Mouse (Mus musculus): ENCODE data around the gene Ndufv1.
"Not testable (repeated sequence)": the region's sequence is repeated elsewhere in the genome, so short reads cannot be mapped to it uniquely, and the experiment has no call there.

Ndufv1 gene

GRCm38 (mm10) chr19:4012432-4013022, at the start of gene Ndufv1:
Gene Ndufv1, minus strand, starts transcription at chr19:4012806.
- DNase-seq (ENCODE audit: low read depth, low spot score): peak; percentile 97

GRCm38 (mm10) chr19:4060899-4061465, 48.4 kb upstream of the Ndufv1 start:
- no peak for DNase-seq (ENCODE audit: low read depth, low spot score)

- not testable (repeated sequence) for DNase-seq (ENCODE audit: low read depth, low spot score)
Measured at GRCm38 (mm10) chr19:4060044-4060898, 47.7 kb upstream of the Ndufv1 start.

GRCm38 (mm10) chr19:4059069-4059740, 46.6 kb upstream of the Ndufv1 start, which contains the start of gene Gstp3:
Gene Gstp3, minus strand, starts transcription at chr19:4059569.
- no peak for DNase-seq (ENCODE audit: low read depth, low spot score)

GRCm38 (mm10) chr19:4058581-4058980, 46.0 kb upstream of the Ndufv1 start:
- no peak for DNase-seq (ENCODE audit: low read depth, low spot score)

- DNase-seq (ENCODE audit: low read depth, low spot score): no peak
Measured at GRCm38 (mm10) chr19:4057962-4058361, 45.4 kb upstream of the Ndufv1 start.

GRCm38 (mm10) chr19:4057389-4057788, 44.8 kb upstream of the Ndufv1 start:
- DNase-seq (ENCODE audit: low read depth, low spot score): no peak

GRCm38 (mm10) chr19:4056727-4057126, 44.1 kb upstream of the Ndufv1 start:
- no peak for DNase-seq (ENCODE audit: low read depth, low spot score)

GRCm38 (mm10) chr19:4055947-4056693, 43.5 kb upstream of the Ndufv1 start:
- no peak for DNase-seq (ENCODE audit: low read depth, low spot score)

GRCm38 (mm10) chr19:4055216-4055946, 42.8 kb upstream of the Ndufv1 start:
- no peak for DNase-seq (ENCODE audit: low read depth, low spot score)

GRCm38 (mm10) chr19:4054613-4055012, 42.0 kb upstream of the Ndufv1 start:
- DNase-seq (ENCODE audit: low read depth, low spot score): no peak

GRCm38 (mm10) chr19:4052516-4053030, 40.0 kb upstream of the Ndufv1 start:
- no peak for DNase-seq (ENCODE audit: low read depth, low spot score)

- DNase-seq (ENCODE audit: low read depth, low spot score): no peak
Measured at GRCm38 (mm10) chr19:4051741-4052515, 39.3 kb upstream of the Ndufv1 start.

- no peak for DNase-seq (ENCODE audit: low read depth, low spot score)
Measured at GRCm38 (mm10) chr19:4051016-4051415, 38.4 kb upstream of the Ndufv1 start.

- not testable (repeated sequence) for DNase-seq (ENCODE audit: low read depth, low spot score)
Measured at GRCm38 (mm10) chr19:4049069-4049468, 36.5 kb upstream of the Ndufv1 start.

GRCm38 (mm10) chr19:4047859-4048258, 35.3 kb upstream of the Ndufv1 start:
- no peak for DNase-seq (ENCODE audit: low read depth, low spot score)

- no peak for DNase-seq (ENCODE audit: low read depth, low spot score)
Measured at GRCm38 (mm10) chr19:4046866-4047254, 34.3 kb upstream of the Ndufv1 start.

GRCm38 (mm10) chr19:4045966-4046865, 33.6 kb upstream of the Ndufv1 start, which contains the start of gene Gstp2:
Gene Gstp2, minus strand, starts transcription at chr19:4046023.
- no peak for DNase-seq (ENCODE audit: low read depth, low spot score)
